Mouse (Mus musculus) cerebellum, adult 2 months (tissue): ENCODE results near the gene Derl2. TPM values are rescaled to one million over a fixed set of nuclear protein-coding genes. Genes with fewer than 3 reads are reported as not detected.

Experiments used
- DNase-seq, 2 experiments: peaks; one replicate each; pipeline ENCODE4 v3.0.0; 2021
- H3K27ac ChIP-seq: fragments of 200-500 bp; 2 replicates; pipeline ENCODE4 v1.5.1; 2012; ENCODE audit warnings: low read length, control low read depth, inconsistent platforms; ENCODE audit not compliant: insufficient read depth
- H3K27me3 ChIP-seq: fragments of 200-500 bp; 2 replicates; pipeline ENCODE4 v1.6.1; 2012; ENCODE audit warnings: inconsistent platforms, mild to moderate bottlenecking, low read length, moderate library complexity; ENCODE audit not compliant: control insufficient read depth, insufficient read depth
- H3K4me1 ChIP-seq: fragments of 200-500 bp; 2 replicates; pipeline ENCODE4 v1.6.1; 2011; ENCODE audit warnings: low read length; ENCODE audit not compliant: control insufficient read depth, insufficient read depth
- H3K4me3 ChIP-seq: fragments of 200-500 bp; replicated peaks from 2 replicates; pipeline ENCODE3; 2011; ENCODE audit warnings: mild to moderate bottlenecking, low read depth, low read length, control low read depth; ENCODE audit not compliant: insufficient read depth
- CTCF ChIP-seq: fragments of 200-500 bp; IDR thresholded peaks from 2 replicates; pipeline ENCODE4 v1.5.1; 2011; ENCODE audit warnings: low read depth, mild to moderate bottlenecking, control low read depth, low read length, moderate library complexity, borderline replicate concordance; ENCODE audit not compliant: insufficient read depth
- POLR2A ChIP-seq: fragments of 200-500 bp; IDR thresholded peaks from 2 replicates; pipeline ENCODE4 v1.6.1; 2011; ENCODE audit warnings: low read length, control low read depth, borderline replicate concordance; ENCODE audit not compliant: insufficient read depth
- WGBS: fragments of 180-500 bp; shearing (Covaris S2); methylation state at CpG from one replicate; pipeline ENCODE4 v1.1.7; 2018; 5-methylcytosine and 5-hydroxymethylcytosine counted together
- polyA plus RNA-seq: library from polyadenylated mRNA; depleted of rRNA; stranded (reverse); fragments of >200 nt; gene quantifications from 2 replicates; pipeline ENCODE4 v1.2.3, GENCODE M21; 2012

Derl2 gene
- polyA plus RNA-seq, 1 experiment: 16.9 TPM

DNA sequence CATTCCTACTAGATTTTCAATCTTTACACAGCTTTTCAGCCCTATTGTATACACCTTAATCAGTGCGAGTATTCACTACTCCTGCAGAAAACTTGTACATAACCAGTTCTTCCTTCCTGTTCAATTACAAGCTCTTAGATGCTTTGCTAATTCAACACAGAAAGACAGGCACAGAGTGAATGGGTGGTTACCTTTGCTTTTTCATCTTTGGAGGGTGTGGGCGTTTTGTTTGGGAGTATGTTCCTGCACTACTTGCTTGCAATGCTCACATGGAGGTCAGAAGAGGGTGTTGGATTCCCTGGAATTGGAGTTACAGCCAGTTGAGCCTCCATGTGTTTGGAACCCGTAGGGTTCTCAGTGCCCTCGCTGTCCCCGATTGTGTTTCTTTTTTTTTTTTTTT lies 14.6 kb downstream of the Derl2 start:
- no peak for DNase-seq
- Histone ChIP-seq H3K27ac (no peak overlapping the region), H3K4me3 (peak overlapping the region; percentile 67), H3K27me3 (no peaks in the 10 kb centered on the region), H3K4me1 (peaks cover 3% of the 10 kb centered on the region; the same call in 1 of the 2 replicates)
- TF ChIP-seq POLR2A (no peak), CTCF (no peak)
- WGBS: 47% methylated on average over 5 of the region's 5 CpGs

DNA sequence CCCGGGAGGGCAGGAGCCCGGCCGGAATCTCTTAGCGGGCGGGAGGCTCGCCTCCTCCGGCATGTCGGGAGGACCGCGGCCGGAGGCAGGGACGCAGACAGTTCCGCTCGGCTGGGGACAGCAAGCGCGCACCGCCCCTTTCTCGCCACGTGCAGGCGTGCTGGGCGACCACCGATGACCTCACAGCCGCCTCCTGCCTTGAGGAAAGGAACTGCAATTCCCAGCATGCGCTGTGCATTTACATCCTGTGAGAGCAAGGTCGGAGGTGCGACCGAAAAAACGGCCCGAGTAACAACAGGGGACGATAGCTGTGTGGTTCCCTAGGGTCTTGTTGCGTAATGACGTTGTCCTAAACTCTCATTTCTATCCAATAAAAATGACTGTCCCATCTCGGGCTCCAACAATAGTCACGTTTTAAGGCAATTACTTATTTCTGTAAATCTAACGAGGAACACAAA lies 15.3 kb downstream of the Derl2 start, which contains the start of gene Dhx33:
Dhx33 (minus strand) TSS at position 122 of the 458 bp plus-strand sequence.
- H3K27me3 ChIP-seq: no peaks in the 10 kb centered on the region
- H3K27ac ChIP-seq: no peak within 1 kb of the TSS
- no peak for TF ChIP-seq CTCF
- TF ChIP-seq POLR2A: peak; percentile 41; the same call in 1 of the 2 replicates
- peaks cover 3% of the 10 kb centered on the region; the same call in 1 of the 2 replicates for H3K4me1 ChIP-seq
- H3K4me3 ChIP-seq: peak within 1 kb of the TSS; percentile 67
- under 1% methylated on average over 35 of the region's 35 CpGs for WGBS
- peak; percentile 97 for DNase-seq

DNA sequence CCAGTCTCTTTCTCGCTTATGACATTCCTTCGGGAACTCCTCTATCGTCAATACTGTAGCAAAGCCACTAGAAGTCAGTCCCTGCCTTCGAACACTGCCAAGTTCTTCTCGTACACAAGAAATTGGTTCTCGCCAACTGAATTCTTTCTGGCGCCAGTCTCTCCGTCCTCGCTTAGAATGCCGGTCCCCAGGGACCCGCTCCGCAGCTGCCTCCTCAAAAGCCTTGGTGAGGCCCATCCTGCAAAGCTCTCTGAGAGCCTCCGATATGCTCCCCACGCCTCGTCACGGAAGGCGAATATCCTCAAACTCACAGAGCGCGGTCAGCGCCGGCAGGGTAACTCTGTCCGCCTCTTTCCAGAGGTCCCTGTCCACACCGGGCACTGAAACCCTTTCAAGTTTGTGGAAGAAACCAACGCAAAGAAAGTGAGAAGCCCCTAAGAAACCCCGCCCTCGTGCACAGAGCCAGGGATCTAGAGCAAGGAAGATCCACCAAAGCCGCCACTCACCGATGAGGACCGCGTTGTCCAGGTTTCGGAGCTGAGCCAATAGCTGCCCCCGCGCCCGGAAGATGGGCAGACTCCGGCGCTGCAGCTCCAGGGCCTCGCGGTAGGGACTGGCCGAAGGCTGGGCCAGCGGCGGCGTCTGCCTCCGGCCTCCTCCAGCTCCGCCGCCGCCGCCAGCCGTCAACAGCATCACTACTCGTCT lies 15.9 kb downstream of the Derl2 start:
- TF ChIP-seq POLR2A (no peak), CTCF (no peak)
- Histone ChIP-seq H3K27ac (no peak overlapping the region), H3K4me1 (peaks cover 3% of the 10 kb centered on the region; the same call in 1 of the 2 replicates), H3K4me3 (peak overlapping the region; percentile 67), H3K27me3 (no peaks in the 10 kb centered on the region)
- DNase-seq: peak in 1 of 2 experiments; percentile 15
- WGBS: under 1% methylated on average over 49 of the region's 49 CpGs

DNA sequence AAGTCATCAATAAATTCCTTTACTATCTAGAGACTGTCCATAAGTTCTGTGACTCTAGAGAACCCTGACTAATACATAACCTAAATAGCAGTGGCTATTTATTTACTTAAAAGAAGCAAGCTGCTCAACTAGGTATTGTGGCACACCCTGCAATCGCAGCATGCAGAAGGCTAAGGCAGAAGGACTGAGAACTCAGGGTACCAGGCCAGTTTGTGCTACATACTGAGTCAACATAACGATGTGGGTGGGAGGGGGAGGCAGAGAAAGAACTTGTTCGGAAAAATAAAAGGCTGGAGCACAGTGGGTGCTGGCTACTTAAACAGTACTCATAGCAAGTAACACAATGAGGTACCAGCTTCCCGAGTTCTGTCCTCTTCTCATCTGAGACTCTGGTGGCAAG lies 18.5 kb downstream of the Derl2 start:
- Histone ChIP-seq H3K4me3 (no peak overlapping the region), H3K4me1 (peaks cover 3% of the 10 kb centered on the region; the same call in 1 of the 2 replicates), H3K27ac (no peak overlapping the region), H3K27me3 (no peaks in the 10 kb centered on the region)
- TF ChIP-seq POLR2A: no peak
- no peak for TF ChIP-seq CTCF
- DNase-seq: no peak
- 78% methylated on average over 4 of the region's 4 CpGs for WGBS

DNA sequence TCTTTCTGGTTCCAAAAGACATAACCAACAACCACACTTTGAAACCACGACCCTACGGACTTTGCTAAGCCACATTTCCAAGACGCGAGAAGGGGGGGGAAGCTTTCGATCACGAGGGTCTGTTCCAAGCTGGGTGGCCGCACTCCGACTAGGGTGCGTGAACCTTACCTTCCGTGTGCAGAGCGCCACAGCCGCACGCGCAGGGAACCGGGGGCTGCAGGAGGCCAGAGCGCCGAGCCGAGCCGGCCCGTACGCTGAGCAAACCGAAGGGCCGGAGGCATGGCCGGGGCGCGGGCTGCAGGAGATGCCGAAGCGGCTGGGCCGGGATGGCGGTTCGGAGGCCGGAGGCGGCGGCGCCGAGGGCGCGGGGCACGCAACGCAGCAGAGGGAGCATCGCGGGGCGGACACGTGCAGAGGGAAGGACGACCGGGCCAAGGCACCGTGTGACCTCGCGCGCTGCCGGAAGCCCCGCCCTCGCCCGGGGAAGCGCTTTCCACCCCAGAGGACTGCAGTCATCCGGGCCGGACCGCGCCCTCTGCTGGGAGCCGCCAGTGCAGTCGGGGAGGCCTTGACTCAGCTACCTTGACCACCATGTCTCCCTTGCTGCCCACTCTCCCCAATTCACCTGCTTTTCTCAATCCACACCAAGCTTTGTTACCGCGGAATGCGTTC lies 36.9 kb downstream of the Derl2 start, which contains the start of gene C1qbp:
C1qbp (minus strand) TSS at position 470 of the 672 bp plus-strand sequence.
- peak within 1 kb of the TSS; percentile 91 for H3K4me3 ChIP-seq
- H3K27me3 ChIP-seq: no peaks in the 10 kb centered on the region
- TF ChIP-seq POLR2A (peak; percentile 57; the same call in 1 of the 2 replicates), CTCF (peak; percentile 84)
- WGBS: under 1% methylated on average over 64 of the region's 64 CpGs
- H3K4me1 ChIP-seq: no peaks in the 10 kb centered on the region
- H3K27ac ChIP-seq: no peak within 1 kb of the TSS
- peak; percentile 92 to 94 for DNase-seq

DNA sequence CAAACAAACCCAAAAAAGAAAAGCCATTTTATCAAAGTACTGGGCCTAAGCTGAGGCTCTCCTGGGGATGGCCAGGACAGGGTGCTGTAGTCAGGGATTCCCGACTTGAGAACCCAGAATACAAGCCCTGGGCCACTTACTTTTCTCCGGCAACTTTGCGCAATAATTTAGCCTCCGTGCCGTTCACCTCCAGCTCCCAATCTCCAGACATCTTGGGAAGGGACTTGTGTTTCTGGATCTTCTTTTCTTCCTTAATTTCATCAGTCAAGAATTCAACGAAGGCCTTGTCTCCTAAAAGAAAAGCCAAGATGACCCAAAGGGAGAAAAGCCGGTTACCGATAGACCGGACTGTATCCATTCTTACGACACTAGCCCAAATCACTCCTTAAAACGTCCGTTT lies 37.6 kb downstream of the Derl2 start:
- 6% methylated on average over 12 of the region's 12 CpGs for WGBS

DNA sequence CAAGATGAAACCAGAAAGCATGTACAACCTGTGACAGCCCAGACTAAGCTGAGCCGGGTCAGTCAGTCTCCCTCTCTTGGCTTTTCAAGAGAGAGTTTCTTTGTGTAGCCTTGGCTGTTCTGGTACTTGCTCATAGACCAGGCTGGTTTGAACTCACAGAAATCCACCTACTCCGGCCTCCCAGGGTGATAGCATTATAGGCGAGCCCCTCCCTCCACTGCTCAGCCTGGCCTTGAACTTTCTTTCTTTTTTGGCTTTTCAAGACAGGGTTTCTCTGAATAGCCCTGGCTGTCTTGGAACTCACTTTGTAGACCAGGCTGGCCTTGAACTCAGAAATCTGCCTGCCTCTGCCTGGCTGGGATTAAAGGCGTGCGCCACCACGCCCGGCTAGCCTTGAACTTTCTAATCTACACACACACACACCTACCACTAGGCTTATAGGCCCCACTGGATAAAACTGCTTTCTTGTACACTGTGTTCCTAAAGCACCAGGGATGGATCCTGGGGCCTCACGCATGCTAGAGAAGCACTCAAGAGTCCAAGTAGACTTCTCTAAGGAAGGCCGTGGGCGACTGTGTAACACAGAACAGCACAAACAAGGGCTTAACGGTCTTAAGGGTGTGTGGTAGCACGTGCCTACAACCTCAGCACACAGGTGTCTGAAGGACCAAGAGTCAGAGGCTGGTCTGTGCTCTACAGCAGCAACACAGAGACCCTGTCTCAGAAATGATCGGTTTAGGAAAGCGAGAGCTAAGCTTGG lies 38.7 kb downstream of the Derl2 start:
- H3K27me3 ChIP-seq: no peaks in the 10 kb centered on the region
- WGBS: 90% methylated on average over 14 of the region's 14 CpGs
- H3K4me1 ChIP-seq: no peaks in the 10 kb centered on the region
- H3K27ac ChIP-seq: no peak overlapping the region
- H3K4me3 ChIP-seq: no peak overlapping the region
- no peak for DNase-seq
- TF ChIP-seq CTCF (no peak), POLR2A (no peak)

More for the DNA sequence above, 37.6 kb downstream of the Derl2 start:
- no peaks in the 10 kb centered on the region for H3K27me3 ChIP-seq
- no peak for TF ChIP-seq POLR2A
- TF ChIP-seq CTCF: no peak
- no peak for DNase-seq
- H3K4me3 ChIP-seq: peak overlapping the region; percentile 91
- H3K27ac ChIP-seq: no peak overlapping the region
- H3K4me1 ChIP-seq: no peaks in the 10 kb centered on the region
